Mouse (Mus musculus) forebrain, postnatal 0 days (tissue): ENCODE measurements around the gene Slc22a4. TPM values are rescaled to one million over a fixed set of nuclear protein-coding genes. Genes with fewer than 3 reads are reported as not detected.
"Not testable (repeated sequence)": the region's sequence is repeated elsewhere in the genome, so short reads cannot be mapped to it uniquely, and the experiment has no call there.

Source experiments
- ATAC-seq: fragments of 200-750 bp; cut with Nextera tagmentation; 2 replicates; pipeline ENCODE4 v1.8.0; 2017; ENCODE audit warnings: mild to moderate bottlenecking, moderate library complexity
- DNase-seq: peaks from one replicate; pipeline ENCODE4 v3.0.0-alpha.2; 2015
- H3K27ac ChIP-seq: fragments of 300-500 bp; sonication (generic); 2 replicates; pipeline ENCODE4 v1.5.1; 2014; ENCODE audit warnings: low read depth, mild to moderate bottlenecking, antibody characterized with exemption, low read length, moderate library complexity, mixed read lengths
- H3K27me3 ChIP-seq: fragments of 300-500 bp; sonication (generic); 2 replicates; pipeline ENCODE4 v1.6.1; 2014; ENCODE audit warnings: mild to moderate bottlenecking, low read length, mixed read lengths; ENCODE audit not compliant: insufficient read depth
- H3K36me3 ChIP-seq: fragments of 300-500 bp; sonication (generic); 2 replicates; pipeline ENCODE4 v1.6.1; 2014; ENCODE audit warnings: mild to moderate bottlenecking, moderate library complexity; ENCODE audit not compliant: insufficient read depth
- H3K4me1 ChIP-seq: fragments of 300-500 bp; sonication (generic); 2 replicates; pipeline ENCODE4 v1.6.1; 2014; ENCODE audit warnings: antibody characterized with exemption; ENCODE audit not compliant: insufficient read depth
- H3K4me2 ChIP-seq: fragments of 300-500 bp; sonication (generic); 2 replicates; pipeline ENCODE4 v1.6.1; 2014; ENCODE audit warnings: low read depth, mild to moderate bottlenecking, moderate library complexity
- H3K4me3 ChIP-seq: fragments of 300-500 bp; sonication (generic); 2 replicates; pipeline ENCODE4 v1.5.1; 2014; ENCODE audit warnings: low read depth, low read length, mixed read lengths
- H3K9ac ChIP-seq: fragments of 300-500 bp; sonication (generic); 2 replicates; pipeline ENCODE4 v1.6.1; 2014; ENCODE audit warnings: mild to moderate bottlenecking
- H3K9me3 ChIP-seq: fragments of 300-500 bp; sonication (generic); 2 replicates; pipeline ENCODE4 v1.6.1; 2016; ENCODE audit warnings: low read length
- CTCF ChIP-seq: sonication (generic); IDR thresholded peaks from 2 replicates; pipeline ENCODE4 v1.5.1; 2016; ENCODE audit warnings: antibody characterized with exemption, control low read depth, low read depth
- WGBS: fragments of 180-500 bp; shearing (Covaris S2); extraction: QIAGEN DNeasy Blood & Tissue Kit; methylation state at CpG from one replicate; pipeline ENCODE4 v1.1.7; 2014; 5-methylcytosine and 5-hydroxymethylcytosine counted together
- polyA plus RNA-seq: library from polyadenylated mRNA; unstranded; fragments of >200 nt; fragmentation: Nextera tagmentation; extraction: Ambion mirVana; gene quantifications from 2 replicates; pipeline ENCODE4 v1.2.1, GENCODE M21; 2015
- total RNA-seq: library from RNA; depleted of rRNA; stranded (reverse); fragments of >200 nt; gene quantifications from 2 replicates; pipeline ENCODE4 v1.2.3, GENCODE M21; 2014

Slc22a4 gene
- total and polyA plus RNA-seq, 2 experiments from 2014 or later: 4.0 to 4.7 TPM

GRCm38 (mm10) chr11:54016051-54016450 is 11.8 kb downstream of the Slc22a4 start:
- H3K27me3 ChIP-seq: no peaks in the 10 kb centered on the region
- no peak overlapping the region for H3K9ac ChIP-seq
- 44% methylated on average over 8 of the region's 8 CpGs for WGBS
- ATAC-seq: no peak; the same call in 1 of the 2 replicates
- no peaks in the 10 kb centered on the region for H3K4me1 ChIP-seq
- no peak overlapping the region for H3K4me2 ChIP-seq
- no peaks in the 10 kb centered on the region for H3K9me3 ChIP-seq
- H3K36me3 ChIP-seq: no peaks in the 10 kb centered on the region
- no peak overlapping the region for H3K27ac ChIP-seq
- no peak for DNase-seq
- TF ChIP-seq CTCF: no peak
- no peak overlapping the region for H3K4me3 ChIP-seq

- H3K9me3 ChIP-seq: no peaks in the 10 kb centered on the region
- WGBS: 83% methylated on average over 5 of the region's 5 CpGs
- no peak overlapping the region for H3K4me2 ChIP-seq
- no peak for DNase-seq
- ATAC-seq: no peak
- H3K27ac ChIP-seq: no peak overlapping the region
- H3K4me1 ChIP-seq: no peaks in the 10 kb centered on the region
- no peaks in the 10 kb centered on the region for H3K36me3 ChIP-seq
- no peak for TF ChIP-seq CTCF
- no peak overlapping the region for H3K4me3 ChIP-seq
- no peak overlapping the region for H3K9ac ChIP-seq
- no peaks in the 10 kb centered on the region for H3K27me3 ChIP-seq
These were observed 14.9 kb downstream of the Slc22a4 start for GRCm38 (mm10) chr11:54012961-54013360.

- Histone ChIP-seq H3K27ac (no peak overlapping the region), H3K9me3 (no peaks in the 10 kb centered on the region), H3K4me1 (no peaks in the 10 kb centered on the region), H3K4me3 (no peak overlapping the region), H3K9ac (no peak overlapping the region), H3K36me3 (no peaks in the 10 kb centered on the region), H3K27me3 (no peaks in the 10 kb centered on the region), H3K4me2 (no peak overlapping the region)
- ATAC-seq (no peak), DNase-seq (no peak)
- no peak for TF ChIP-seq CTCF
- 88% methylated on average over 2 of the region's 2 CpGs for whole genome bisulfite sequencing
These were observed 16.6 kb downstream of the Slc22a4 start for GRCm38 (mm10) chr11:54011255-54011654.

GRCm38 (mm10) chr11:54008416-54008920 is 19.4 kb downstream of the Slc22a4 start:
- TF ChIP-seq CTCF: no peak
- no peaks in the 10 kb centered on the region for H3K27me3 ChIP-seq
- 82% methylated on average over 10 of the region's 10 CpGs for WGBS

GRCm38 (mm10) chr11:54007717-54008116 is 20.2 kb downstream of the Slc22a4 start:
- H3K4me1 ChIP-seq: no peaks in the 10 kb centered on the region
- H3K4me3 ChIP-seq: no peak overlapping the region
- ATAC-seq (peak; percentile 80), DNase-seq (peak; percentile 23)
- no peak for TF ChIP-seq CTCF
- no peaks in the 10 kb centered on the region for H3K27me3 ChIP-seq
- 79% methylated on average over 11 of the region's 11 CpGs for WGBS
- no peak overlapping the region for H3K27ac ChIP-seq
- no peaks in the 10 kb centered on the region for H3K9me3 ChIP-seq
- no peak overlapping the region for H3K4me2 ChIP-seq
- H3K36me3 ChIP-seq: no peaks in the 10 kb centered on the region
- no peak overlapping the region for H3K9ac ChIP-seq

More at GRCm38 (mm10) chr11:54008416-54008920, 19.4 kb downstream of the Slc22a4 start:
- Histone ChIP-seq H3K27ac (no peak overlapping the region), H3K4me1 (no peaks in the 10 kb centered on the region), H3K36me3 (no peaks in the 10 kb centered on the region), H3K9ac (no peak overlapping the region), H3K9me3 (no peaks in the 10 kb centered on the region), H3K4me2 (no peak overlapping the region), H3K4me3 (no peak overlapping the region)
- DNase-seq (no peak), ATAC-seq (no peak)

- WGBS: 76% methylated on average over 4 of the region's 4 CpGs
- DNase-seq: no peak
- no peak for ATAC-seq
These were observed 21.0 kb downstream of the Slc22a4 start for GRCm38 (mm10) chr11:54006901-54007300.

GRCm38 (mm10) chr11:54006362-54006761 is 21.5 kb downstream of the Slc22a4 start:
- not testable (repeated sequence) for DNase-seq, H3K9me3 ChIP-seq, ATAC-seq, H3K9ac ChIP-seq, H3K4me3 ChIP-seq, H3K27ac ChIP-seq, H3K4me1 ChIP-seq, H3K27me3 ChIP-seq, H3K36me3 ChIP-seq, H3K4me2 ChIP-seq
- WGBS: 83% methylated on average over 5 of the region's 5 CpGs

More at GRCm38 (mm10) chr11:54006901-54007300, 21.0 kb downstream of the Slc22a4 start:
- no peak overlapping the region for H3K4me2 ChIP-seq
- no peak for TF ChIP-seq CTCF
- no peaks in the 10 kb centered on the region for H3K27me3 ChIP-seq
- H3K4me3 ChIP-seq: no peak overlapping the region
- no peaks in the 10 kb centered on the region for H3K4me1 ChIP-seq
- no peak overlapping the region for H3K9ac ChIP-seq
- no peak overlapping the region for H3K27ac ChIP-seq
- H3K36me3 ChIP-seq: no peaks in the 10 kb centered on the region
- H3K9me3 ChIP-seq: no peaks in the 10 kb centered on the region
